Mouse (Mus musculus) MEL (cell line): ENCODE data around the gene Hoxb2.

Experiments
- CTCF ChIP-seq, 3 experiments: IDR thresholded peaks in 2 of 3; conservative IDR thresholded peaks in 1 of 3; 2 replicates each; pipeline ENCODE4 v1.5.1; 2011 to 2012; ENCODE audit warnings: low read length in 3 of 3, low read depth in 2 of 3, mild to moderate bottlenecking in 2 of 3, improper control_type of control experiment in 1 of 3, inconsistent platforms in 1 of 3, mixed read lengths in 1 of 3, moderate library complexity in 1 of 3; ENCODE audit not compliant: control insufficient read depth in 1 of 3, insufficient read depth in 1 of 3, poor library complexity in 1 of 3, severe bottlenecking in 1 of 3
- E2F4 ChIP-seq: IDR thresholded peaks from 2 replicates; pipeline ENCODE4 v1.6.1; 2011; ENCODE audit warnings: low read depth, low read length, improper control_type of control experiment, borderline replicate concordance
- GATA1 ChIP-seq: IDR thresholded peaks from 2 replicates; pipeline ENCODE4 v1.6.1; 2011; ENCODE audit warnings: low read depth, low read length, improper control_type of control experiment
- HCFC1 ChIP-seq: IDR thresholded peaks from 2 replicates; pipeline ENCODE4 v1.6.1; 2012; ENCODE audit warnings: low read depth, mild to moderate bottlenecking, inconsistent platforms, low read length, improper control_type of control experiment, moderate library complexity
- MAFK ChIP-seq: IDR thresholded peaks from 2 replicates; pipeline ENCODE4 v1.6.1; 2011; ENCODE audit warnings: low read depth, mild to moderate bottlenecking, low read length, improper control_type of control experiment, borderline replicate concordance
- MEF2A ChIP-seq: IDR thresholded peaks from 2 replicates; pipeline ENCODE4 v1.6.1; 2014; ENCODE audit warnings: low read depth, mild to moderate bottlenecking, inconsistent platforms, low read length, improper control_type of control experiment; ENCODE audit not compliant: poor library complexity, insufficient replicate concordance, severe bottlenecking; ENCODE audit errors: extremely low read depth
- NRF1 ChIP-seq: IDR thresholded peaks from 2 replicates; pipeline ENCODE4 v1.6.1; 2014; ENCODE audit warnings: low read depth, mild to moderate bottlenecking, inconsistent platforms, low read length, improper control_type of control experiment, moderate library complexity; ENCODE audit not compliant: poor library complexity, insufficient read depth, severe bottlenecking
- POLR2A ChIP-seq, 2 experiments: IDR thresholded peaks; 2 replicates each; pipeline ENCODE4 v1.6.1; 2011 to 2012; ENCODE audit warnings: low read length in 2 of 2, mild to moderate bottlenecking in 2 of 2, control low read depth in 1 of 2, improper control_type of control experiment in 1 of 2, low read depth in 1 of 2, moderate library complexity in 1 of 2; ENCODE audit not compliant: control insufficient read depth in 1 of 2, insufficient read depth in 1 of 2, poor library complexity in 1 of 2
- UBTF ChIP-seq: IDR thresholded peaks from 2 replicates; pipeline ENCODE4 v1.6.1; 2012; ENCODE audit warnings: low read depth, mild to moderate bottlenecking, inconsistent platforms, low read length, improper control_type of control experiment, moderate library complexity, borderline replicate concordance; ENCODE audit not compliant: insufficient read depth
- USF2 ChIP-seq, 2 experiments: IDR thresholded peaks; 2 replicates each; pipeline ENCODE4 v1.6.1; 2011 to 2012; ENCODE audit warnings: improper control_type of control experiment in 2 of 2, low read length in 2 of 2, borderline replicate concordance in 1 of 2, inconsistent platforms in 1 of 2, low read depth in 1 of 2, mild to moderate bottlenecking in 1 of 2; ENCODE audit not compliant: insufficient read depth in 1 of 2
- ZC3H11A ChIP-seq: IDR thresholded peaks from 2 replicates; pipeline ENCODE4 v1.6.1; 2012; ENCODE audit warnings: low read depth, mild to moderate bottlenecking, inconsistent platforms, low read length, improper control_type of control experiment
- ZMIZ1 ChIP-seq: IDR thresholded peaks from 2 replicates; pipeline ENCODE4 v1.6.1; 2012; ENCODE audit warnings: low read depth, mild to moderate bottlenecking, inconsistent platforms, low read length, improper control_type of control experiment, moderate library complexity
- ZNF384 ChIP-seq: IDR thresholded peaks from 2 replicates; pipeline ENCODE4 v1.6.1; 2012; ENCODE audit warnings: low read depth, mild to moderate bottlenecking, inconsistent platforms, low read length, improper control_type of control experiment

DNA sequence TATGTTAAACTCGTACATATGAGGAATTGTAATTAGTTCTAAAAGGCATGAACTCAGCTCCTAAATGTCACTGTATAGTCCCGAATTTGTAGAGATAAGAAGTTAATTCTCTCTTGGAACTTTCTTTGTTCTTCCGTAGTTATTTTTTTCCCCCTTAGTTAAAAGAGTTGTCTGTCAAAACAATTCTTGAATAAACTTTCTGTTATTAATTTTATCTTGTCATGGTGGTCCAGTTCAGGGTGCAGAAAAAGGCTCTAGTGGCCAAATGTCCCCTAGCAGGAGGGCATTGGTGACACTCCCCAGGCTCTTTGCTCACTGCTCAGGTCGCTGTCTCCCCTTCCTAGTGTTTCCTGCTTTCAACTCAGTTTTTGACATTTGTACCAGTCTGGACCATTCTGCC is 2.6 kb upstream of the Hoxb2 start:
- no peak for TF ChIP-seq ZMIZ1
- TF ChIP-seq POLR2A (IDR thresholded peaks at IDR 0.05; ENCODE audit: control insufficient read depth in 1 of 2, insufficient read depth in 1 of 2, low read depth in 1 of 2, low read length in 2 of 2, poor library complexity in 1 of 2): no peak
- no peak for TF ChIP-seq USF2 (IDR thresholded peaks at IDR 0.05; ENCODE audit: borderline replicate concordance in 1 of 2, insufficient read depth in 1 of 2, low read depth in 1 of 2, low read length in 2 of 2)
- TF ChIP-seq UBTF: no peak
- no peak for TF ChIP-seq GATA1
- TF ChIP-seq ZC3H11A: no peak
- TF ChIP-seq E2F4: no peak
- no peak for TF ChIP-seq CTCF (IDR thresholded peaks at IDR 0.05 in 2 of 3, conservative IDR thresholded peaks at IDR 0.05 in 1 of 3; ENCODE audit: control insufficient read depth in 1 of 3, insufficient read depth in 1 of 3, low read depth in 2 of 3, low read length in 3 of 3, poor library complexity in 1 of 3, severe bottlenecking in 1 of 3)
- TF ChIP-seq MAFK: no peak
- no peak for TF ChIP-seq ZNF384
- no peak for TF ChIP-seq NRF1
- TF ChIP-seq HCFC1: no peak
- TF ChIP-seq MEF2A: no peak
